Mouse (Mus musculus) lung, adult 2 months (tissue): Measurements from ENCODE around the gene Begain.

Experiments
- CTCF ChIP-seq: fragments of 200-500 bp; IDR thresholded peaks from 2 replicates; pipeline ENCODE4 v1.5.1; 2011; ENCODE audit warnings: mild to moderate bottlenecking, low read length, control low read depth; ENCODE audit not compliant: insufficient read depth
- POLR2A ChIP-seq: fragments of 200-500 bp; IDR thresholded peaks from 2 replicates; pipeline ENCODE4 v1.6.1; 2011; ENCODE audit warnings: low read depth, mild to moderate bottlenecking, control low read depth, low read length, borderline replicate concordance; ENCODE audit errors: extremely low read depth

DNA sequence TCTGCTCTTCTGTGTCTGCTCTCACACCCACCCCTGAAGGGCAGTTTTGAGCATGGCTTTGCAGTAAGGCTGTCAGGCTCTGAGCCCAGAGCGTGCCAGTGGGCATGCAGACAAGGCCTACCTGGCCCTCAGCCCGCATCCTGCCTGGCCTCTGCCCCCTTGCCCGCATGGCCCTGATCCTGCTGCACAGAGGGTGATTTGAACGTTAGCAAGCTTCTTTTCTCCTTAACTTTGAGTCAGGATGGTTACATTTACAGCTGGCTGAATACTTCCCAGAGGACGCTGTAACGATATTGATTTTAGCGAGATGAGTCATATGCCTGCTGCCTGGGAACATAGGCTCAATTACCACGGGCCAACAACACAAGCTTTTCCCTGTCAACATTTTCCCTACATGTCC, 83.5 kb downstream of the Begain start:
- no peak for TF ChIP-seq CTCF
- no peak for TF ChIP-seq POLR2A
